Comparison of ENCODE assay signal across 9 mouse cellular contexts in genomic region chr9:45633036-45633435, GRCm38 (mm10).
DNase-seq lines count a peak whose midpoint lies in the region; ATAC-seq and TF ChIP-seq lines count a peak whose summit lies in the region.
"Had no signal": no experiment of that assay in that cellular context is flagged by ENCODE, and none has a peak within 500 bp of the region (broad histone marks: within the 10 kb centered on the region; RNA-seq: fewer than 3 reads in every experiment).

No protein-coding gene starts in this region.

- H3K9me3 ChIP-seq in lung, postnatal 0 days (ENCODE audit: low read length), result no peaks in the 10 kb centered on the region
- H3K9me3 ChIP-seq in embryonic facial prominence, embryonic 14.5 days (ENCODE audit: control insufficient read depth, low read length), result no peaks in the 10 kb centered on the region
- no peaks in the 10 kb centered on the region for H3K9me3 ChIP-seq in limb, embryonic 15.5 days

- H3K4me3 ChIP-seq in gastrocnemius, adult 2 months, result no peak overlapping the region
- H3K4me3 ChIP-seq in lung, postnatal 0 days (ENCODE audit: low read depth, low read length), result no peak overlapping the region
- H3K4me3 ChIP-seq in embryonic facial prominence, embryonic 14.5 days (ENCODE audit: low read depth, low read length), result no peak overlapping the region
- H3K4me3 ChIP-seq in limb, embryonic 15.5 days, result no peak overlapping the region
- H3K4me3 ChIP-seq: myocyte had no signal

- no peaks in the 10 kb centered on the region for H3K4me1 ChIP-seq in lung, postnatal 0 days (ENCODE audit: insufficient read depth, low read depth, low read length)
- H3K4me1 ChIP-seq in embryonic facial prominence, embryonic 14.5 days (ENCODE audit: control insufficient read depth, insufficient read depth, low read length), result peaks cover 11% of the 10 kb centered on the region
- peaks cover 19% of the 10 kb centered on the region; the same call in 1 of the 2 replicates for H3K4me1 ChIP-seq in limb, embryonic 15.5 days

- no peak for ATAC-seq in lung, postnatal 0 days
- ATAC-seq in embryonic facial prominence, embryonic 14.5 days (ENCODE audit: low read depth), result peak; percentile 12; the same call in 1 of the 2 replicates
- no peak for ATAC-seq in limb, embryonic 15.5 days (ENCODE audit: insufficient number of reproducible peaks, low FRiP score, low TSS enrichment, low read depth)

- 19% methylated on average over 2 of the region's 2 CpGs for WGBS in lung, postnatal 0 days
- 41% methylated on average over 2 of the region's 2 CpGs for WGBS in embryonic facial prominence, embryonic 14.5 days
- WGBS in limb, embryonic 15.5 days, result 20% methylated on average over 2 of the region's 2 CpGs

- H3K9ac ChIP-seq in lung, postnatal 0 days (replicated peaks; ENCODE audit: low read depth), result no peak overlapping the region
- 0 out of 2 replicates have a peak overlapping the region, but pooled peaks have one; percentile 30 for H3K9ac ChIP-seq in embryonic facial prominence, embryonic 14.5 days (ENCODE audit: low read depth, low read length)
- no peak overlapping the region for H3K9ac ChIP-seq in limb, embryonic 15.5 days

- no peak overlapping the region for H3K4me2 ChIP-seq in lung, postnatal 0 days (replicated peaks; ENCODE audit: low read depth, low read length)
- H3K4me2 ChIP-seq in embryonic facial prominence, embryonic 14.5 days (ENCODE audit: low read depth, low read length), result no peak overlapping the region
- H3K4me2 ChIP-seq in limb, embryonic 15.5 days, result no peak overlapping the region

- intact Hi-C loops in gastrocnemius, adult 2 months (cut with DNase I), result no loop called here
- intact Hi-C loops in gastrocnemius, postnatal 36 days (cut with DNase I), result no loop called here

- H3K27ac ChIP-seq in gastrocnemius, adult 2 months, result no peak overlapping the region
- no peak overlapping the region for H3K27ac ChIP-seq in lung, postnatal 0 days (ENCODE audit: low read length)
- peak overlapping the region; percentile 55 for H3K27ac ChIP-seq in embryonic facial prominence, embryonic 14.5 days (replicated peaks; ENCODE audit: low read depth, low read length)
- 0 out of 2 replicates have a peak overlapping the region, but pooled peaks have one; percentile 54 for H3K27ac ChIP-seq in limb, embryonic 15.5 days

- TF ChIP-seq EP300 in lung, postnatal 0 days (IDR thresholded peaks at IDR 0.05), result no peak

- TF ChIP-seq CTCF in gastrocnemius, adult 2 months (IDR thresholded peaks at IDR 0.05), result no peak
- no peak for TF ChIP-seq CTCF in lung, postnatal 0 days (IDR thresholded peaks at IDR 0.05)

- no peaks in the 10 kb centered on the region for H3K36me3 ChIP-seq in lung, postnatal 0 days (ENCODE audit: insufficient read depth, low read length)
- H3K36me3 ChIP-seq in embryonic facial prominence, embryonic 14.5 days (ENCODE audit: control insufficient read depth, insufficient read depth, low read length), result no peaks in the 10 kb centered on the region
- H3K36me3 ChIP-seq in limb, embryonic 15.5 days, result no peaks in the 10 kb centered on the region

- no peaks in the 10 kb centered on the region for H3K27me3 ChIP-seq in lung, postnatal 0 days (replicated peaks; ENCODE audit: insufficient read depth, low read length)
- no peaks in the 10 kb centered on the region for H3K27me3 ChIP-seq in embryonic facial prominence, embryonic 14.5 days (replicated peaks; ENCODE audit: control insufficient read depth, insufficient read depth, low read length)
- H3K27me3 ChIP-seq in limb, embryonic 15.5 days, result no peaks in the 10 kb centered on the region

- DNase-seq in gastrocnemius, adult 2 months, result peak; percentile 30
- no peak for DNase-seq in gastrocnemius, postnatal 36 days
- DNase-seq in lung, postnatal 0 days (ENCODE audit: low spot score), result peak; percentile 14
- DNase-seq in lung, postnatal 25 days (ENCODE audit: low spot score), result no peak
- DNase-seq in embryonic facial prominence, embryonic 14.5 days (ENCODE audit: low spot score), result peak; percentile 62
- DNase-seq in thymus, postnatal 14 days, result no peak
- DNase-seq in layer of hippocampus, postnatal 36 days, result no peak

Comparison
In these comparisons a context has a peak if more than half of its experiments do, and no peak if none do; other contexts are left out.
1. DNase-seq: peak in gastrocnemius, adult 2 months (single experiment), lung, postnatal 0 days (single experiment) and embryonic facial prominence, embryonic 14.5 days (single experiment); none in gastrocnemius, postnatal 36 days (0 of 2), lung, postnatal 25 days (single experiment), thymus, postnatal 14 days (single experiment) and layer of hippocampus, postnatal 36 days (0 of 2).
2. H3K27ac ChIP-seq: peak in embryonic facial prominence, embryonic 14.5 days (single experiment) and limb, embryonic 15.5 days (single experiment); none in gastrocnemius, adult 2 months (single experiment) and lung, postnatal 0 days (single experiment).